Mouse (Mus musculus): ENCODE data around the gene Nfyc.

GRCm38 (mm10) chr4:120856376-120856775 lies 25.0 kb upstream of the Nfyc start:
- no peak for TF ChIP-seq CTCF (IDR thresholded peaks at IDR 0.05; ENCODE audit: low read depth, low read length)
- no peak for TF ChIP-seq POLR2A (IDR thresholded peaks at IDR 0.05; ENCODE audit: borderline replicate concordance, low read depth, low read length)
